Comparison of ENCODE assay signal across 7 mouse cellular contexts in genomic region chr1:165302455-165303208, GRCm38 (mm10). TPM values are rescaled to one million over a fixed set of nuclear protein-coding genes. Genes with fewer than 3 reads are reported as not detected.
DNase-seq lines count a peak whose midpoint lies in the region; ATAC-seq lines count a peak whose summit lies in the region.

No protein-coding gene starts in this region.

- H3K9me3 ChIP-seq in forebrain, embryonic 16.5 days (ENCODE audit: control insufficient read depth, low read length): no peaks in the 10 kb centered on the region
- H3K9me3 ChIP-seq in midbrain, embryonic 14.5 days (ENCODE audit: control insufficient read depth, low read length): no peaks in the 10 kb centered on the region

- H3K4me2 ChIP-seq in forebrain, embryonic 16.5 days (ENCODE audit: low read length): no peak overlapping the region
- no peak overlapping the region for H3K4me2 ChIP-seq in midbrain, embryonic 14.5 days (ENCODE audit: low read length)

- H3K27ac ChIP-seq in forebrain, embryonic 16.5 days (ENCODE audit: low read length): no peak overlapping the region
- H3K27ac ChIP-seq in midbrain, embryonic 14.5 days (replicated peaks; ENCODE audit: low read depth, low read length): 0 out of 2 replicates have a peak overlapping the region, but pooled peaks have one; percentile 26

- peak; percentile 71 for ATAC-seq in forebrain, embryonic 16.5 days
- ATAC-seq in midbrain, embryonic 14.5 days (ENCODE audit: low FRiP score, low TSS enrichment): peak; percentile 39; the same call in 1 of the 2 replicates

- no peaks in the 10 kb centered on the region for H3K27me3 ChIP-seq in forebrain, embryonic 16.5 days (replicated peaks; ENCODE audit: control insufficient read depth, insufficient read depth, low read length)
- no peaks in the 10 kb centered on the region for H3K27me3 ChIP-seq in midbrain, embryonic 14.5 days (ENCODE audit: control insufficient read depth, insufficient read depth, low read length)

- 41% methylated on average over 13 of the region's 13 CpGs for WGBS in forebrain, embryonic 16.5 days
- 65% methylated on average over 13 of the region's 13 CpGs for WGBS in midbrain, embryonic 14.5 days

- peak; percentile 36 for DNase-seq in right cerebral cortex, postnatal 14 days
- no peak for DNase-seq in right cerebral cortex, adult 18-20 months
- peak; percentile 81 for DNase-seq in kidney, adult 11 months
- DNase-seq in midbrain, embryonic 14.5 days: peak; percentile 79
- DNase-seq in thymus, postnatal 10 days (ENCODE audit: low spot score in 2 of 2): no peak
- DNase-seq in thymus, adult 18-20 months: no peak

- H3K36me3 ChIP-seq in forebrain, embryonic 16.5 days (ENCODE audit: control insufficient read depth, insufficient read depth): peaks cover 13% of the 10 kb centered on the region
- H3K36me3 ChIP-seq in midbrain, embryonic 14.5 days (ENCODE audit: control insufficient read depth, insufficient read depth, low read length): peaks cover 21% of the 10 kb centered on the region

- no peak overlapping the region for H3K9ac ChIP-seq in forebrain, embryonic 16.5 days (replicated peaks; ENCODE audit: low read depth, low read length)
- H3K9ac ChIP-seq in midbrain, embryonic 14.5 days (replicated peaks; ENCODE audit: low read length): peak overlapping the region; percentile 14; the same call in 1 of the 2 replicates

- H3K4me1 ChIP-seq in forebrain, embryonic 16.5 days (replicated peaks; ENCODE audit: control insufficient read depth, insufficient read depth, low read length): peaks cover 22% of the 10 kb centered on the region
- H3K4me1 ChIP-seq in midbrain, embryonic 14.5 days (ENCODE audit: control insufficient read depth, insufficient read depth, low read length): peaks cover 5% of the 10 kb centered on the region

- no peak overlapping the region for H3K4me3 ChIP-seq in forebrain, embryonic 16.5 days (replicated peaks; ENCODE audit: low read length)
- no peak overlapping the region for H3K4me3 ChIP-seq in midbrain, embryonic 14.5 days (replicated peaks; ENCODE audit: low read depth, low read length)

RNA-seq across cellular contexts. Expression of gene Gpr161, which starts 7.0 kb away (rescaled TPM):
- polyA plus RNA-seq in forebrain, embryonic 16.5 days (2015; fragmentation: Nextera tagmentation; extraction: Ambion mirVana): 4.5 and 4.7 TPM in 2 replicates
- 6.2 and 7.5 TPM in 2 replicates for polyA plus RNA-seq in midbrain, embryonic 14.5 days (2014; fragmentation: Nextera tagmentation; extraction: Ambion mirVana)

Comparison
In these comparisons a context has a peak if more than half of its experiments do, and no peak if none do; other contexts are left out.
1. DNase-seq: peak in right cerebral cortex, postnatal 14 days (single experiment), kidney, adult 11 months (single experiment) and midbrain, embryonic 14.5 days (single experiment); none in right cerebral cortex, adult 18-20 months (single experiment), thymus, postnatal 10 days (0 of 2) and thymus, adult 18-20 months (0 of 2).